Mouse (Mus musculus) spleen, adult 18-20 months (tissue): Measurements from ENCODE around the gene Nfrkb.

Experiments used
- DNase-seq, 2 experiments: peaks; one replicate each; pipeline ENCODE4 v3.0.0; 2022; ENCODE audit warnings: mixed read lengths in 2 of 2

Nfrkb gene

GRCm38 (mm10) chr9:31430011-31430410 lies 44.0 kb downstream of the Nfrkb start:
- no peak for DNase-seq

- DNase-seq = no peak
Measured at GRCm38 (mm10) chr9:31431751-31432150, 45.8 kb downstream of the Nfrkb start.

- DNase-seq = no peak
Measured at GRCm38 (mm10) chr9:31432336-31432975, 46.5 kb downstream of the Nfrkb start.

GRCm38 (mm10) chr9:31433431-31433830 lies 47.4 kb downstream of the Nfrkb start:
- no peak for DNase-seq

GRCm38 (mm10) chr9:31435415-31435814 lies 49.4 kb downstream of the Nfrkb start:
- DNase-seq = no peak

- DNase-seq = no peak
Measured at GRCm38 (mm10) chr9:31437861-31438260, 51.9 kb downstream of the Nfrkb start.

- DNase-seq = no peak
Measured at GRCm38 (mm10) chr9:31438834-31439233, 52.8 kb downstream of the Nfrkb start.

GRCm38 (mm10) chr9:31439341-31439740 lies 53.3 kb downstream of the Nfrkb start:
- DNase-seq = no peak

- no peak for DNase-seq
Measured at GRCm38 (mm10) chr9:31440366-31440765, 54.4 kb downstream of the Nfrkb start.

- no peak for DNase-seq
Measured at GRCm38 (mm10) chr9:31441487-31441886, 55.5 kb downstream of the Nfrkb start.

- DNase-seq = no peak
Measured at GRCm38 (mm10) chr9:31444236-31444635, 58.2 kb downstream of the Nfrkb start.

GRCm38 (mm10) chr9:31449145-31449772 lies 63.3 kb downstream of the Nfrkb start:
- DNase-seq = no peak

GRCm38 (mm10) chr9:31452166-31452565 lies 66.2 kb downstream of the Nfrkb start:
- no peak for DNase-seq

GRCm38 (mm10) chr9:31454356-31454755 lies 68.4 kb downstream of the Nfrkb start:
- no peak for DNase-seq

GRCm38 (mm10) chr9:31463190-31463589 lies 77.2 kb downstream of the Nfrkb start:
- DNase-seq = no peak

GRCm38 (mm10) chr9:31463692-31464474 lies 77.9 kb downstream of the Nfrkb start, which contains the start of gene Tmem45b:
Tmem45b (minus strand) TSS chr9:31464462.
- DNase-seq = no peak
